Mouse (Mus musculus): Measurements from ENCODE around the gene Slamf6. TPM values are rescaled to one million over a fixed set of nuclear protein-coding genes. Genes with fewer than 3 reads are reported as not detected.

The Slamf6 gene
- polyA plus RNA-seq, 1 experiment = 0.90 TPM

DNA sequence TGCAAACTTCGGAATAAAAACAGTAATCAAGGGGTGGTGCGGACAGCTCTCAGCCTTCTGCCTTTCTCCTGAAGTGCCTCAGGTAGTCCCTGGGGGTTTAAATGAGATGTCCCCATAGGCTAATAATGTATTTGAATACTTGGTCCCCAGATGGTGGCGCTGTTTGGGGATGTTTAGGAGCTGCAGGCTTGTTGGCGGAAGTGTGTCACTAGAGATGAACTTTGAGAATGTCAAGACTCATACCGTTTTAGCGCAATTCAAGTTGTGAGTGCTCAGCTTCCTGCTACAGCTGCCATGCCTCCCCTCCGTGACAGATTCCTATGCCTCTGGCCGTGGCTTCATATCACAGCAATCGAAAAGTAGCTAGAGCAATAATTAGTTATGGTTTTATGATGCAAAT, 58.1 kb downstream of the Slamf6 start:
- 77% methylated on average over 9 of the region's 9 CpGs for WGBS
- TF ChIP-seq CTCF (IDR thresholded peaks at IDR 0.05; ENCODE audit: extremely low read depth, insufficient read length, insufficient replicate concordance, low read depth, low read length) (no peak), POLR2A (IDR thresholded peaks at IDR 0.05; ENCODE audit: low read depth, low read length) (no peak)
- Histone ChIP-seq H3K4me3 (ENCODE audit: low read depth, low read length) (no peak overlapping the region), H3K27ac (ENCODE audit: insufficient read depth, low read depth, low read length) (no peak overlapping the region), H3K4me1 (ENCODE audit: control insufficient read depth, insufficient read depth, insufficient read length, low read length) (no peaks in the 10 kb centered on the region), H3K36me3 (ENCODE audit: control insufficient read depth, insufficient read depth, low read length) (no peaks in the 10 kb centered on the region), H3K27me3 (ENCODE audit: control insufficient read depth, insufficient read depth, low read length) (no peaks in the 10 kb centered on the region)

DNA sequence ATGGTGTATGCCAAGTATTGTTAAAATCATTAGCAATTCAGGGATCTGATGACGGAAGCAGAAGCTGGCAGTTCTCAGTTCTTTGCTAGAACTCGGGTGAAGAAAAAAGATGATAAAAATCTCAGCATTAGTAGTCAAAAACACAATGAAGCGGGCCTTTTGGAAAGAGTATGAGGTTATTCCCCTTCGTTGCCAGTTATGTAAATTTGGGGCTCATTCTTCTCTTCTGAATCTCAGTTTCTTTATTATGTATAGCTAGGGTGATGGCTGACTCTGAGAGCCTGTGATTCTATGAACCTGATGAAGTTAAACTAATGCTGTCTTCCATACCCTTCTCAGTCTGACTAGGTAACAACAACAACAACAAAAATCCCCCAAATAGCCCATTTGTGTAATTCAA, 58.5 kb downstream of the Slamf6 start:
- 80% methylated on average over 4 of the region's 4 CpGs for WGBS
- no peaks in the 10 kb centered on the region for H3K36me3 ChIP-seq (ENCODE audit: control insufficient read depth, insufficient read depth, low read length)
- H3K27me3 ChIP-seq (ENCODE audit: control insufficient read depth, insufficient read depth, low read length) = no peaks in the 10 kb centered on the region
- H3K27ac ChIP-seq (ENCODE audit: insufficient read depth, low read depth, low read length) = no peak overlapping the region
- H3K4me3 ChIP-seq (ENCODE audit: low read depth, low read length) = no peak overlapping the region
- TF ChIP-seq CTCF (IDR thresholded peaks at IDR 0.05; ENCODE audit: extremely low read depth, insufficient read length, insufficient replicate concordance, low read depth, low read length) (no peak), POLR2A (IDR thresholded peaks at IDR 0.05; ENCODE audit: low read depth, low read length) (no peak)
- no peaks in the 10 kb centered on the region for H3K4me1 ChIP-seq (ENCODE audit: control insufficient read depth, insufficient read depth, insufficient read length, low read length)

DNA sequence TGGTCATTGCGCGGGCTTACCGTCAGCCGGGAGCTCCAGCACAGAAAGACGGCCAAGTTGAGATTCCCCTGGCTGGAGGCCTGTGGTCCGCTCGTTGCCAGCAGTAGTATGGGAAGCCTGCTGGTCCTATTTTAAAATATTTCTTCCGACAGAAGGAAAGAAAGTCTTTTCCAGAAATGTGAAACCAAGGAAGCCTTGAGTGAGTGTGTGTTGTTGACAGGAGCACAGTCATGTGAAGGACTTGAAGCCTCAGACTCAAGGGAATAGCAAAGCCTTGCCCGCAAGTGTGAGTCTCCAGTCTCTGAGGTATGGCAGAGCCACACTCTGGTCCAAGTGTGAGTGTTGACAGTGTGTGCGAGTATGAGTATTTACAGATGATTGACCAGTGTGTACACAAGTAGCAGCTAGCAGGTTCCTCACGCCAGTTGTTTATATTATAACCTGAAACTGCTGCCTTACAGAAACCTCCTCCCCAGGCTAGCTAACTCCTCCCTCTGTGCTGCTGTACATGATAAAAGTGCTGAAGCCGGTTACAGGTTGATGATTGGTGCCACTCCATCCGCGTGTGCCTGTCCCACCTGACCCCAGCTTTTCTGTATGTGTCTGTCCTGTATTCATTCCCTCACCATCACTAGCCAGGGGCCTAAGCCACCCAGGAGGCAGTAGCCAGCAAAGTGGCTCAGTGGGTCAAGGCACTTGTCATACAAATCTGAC, 59.7 kb downstream of the Slamf6 start:
- Histone ChIP-seq H3K4me3 (ENCODE audit: low read depth, low read length) (no peak overlapping the region), H3K36me3 (ENCODE audit: control insufficient read depth, insufficient read depth, low read length) (no peaks in the 10 kb centered on the region), H3K27me3 (ENCODE audit: control insufficient read depth, insufficient read depth, low read length) (no peaks in the 10 kb centered on the region), H3K4me1 (ENCODE audit: control insufficient read depth, insufficient read depth, insufficient read length, low read length) (no peaks in the 10 kb centered on the region), H3K27ac (ENCODE audit: insufficient read depth, low read depth, low read length) (no peak overlapping the region)
- 79% methylated on average over 14 of the region's 14 CpGs for WGBS
- no peak for TF ChIP-seq CTCF (IDR thresholded peaks at IDR 0.05; ENCODE audit: extremely low read depth, insufficient read length, insufficient replicate concordance, low read depth, low read length)
- TF ChIP-seq POLR2A (IDR thresholded peaks at IDR 0.05; ENCODE audit: low read depth, low read length) = no peak

DNA sequence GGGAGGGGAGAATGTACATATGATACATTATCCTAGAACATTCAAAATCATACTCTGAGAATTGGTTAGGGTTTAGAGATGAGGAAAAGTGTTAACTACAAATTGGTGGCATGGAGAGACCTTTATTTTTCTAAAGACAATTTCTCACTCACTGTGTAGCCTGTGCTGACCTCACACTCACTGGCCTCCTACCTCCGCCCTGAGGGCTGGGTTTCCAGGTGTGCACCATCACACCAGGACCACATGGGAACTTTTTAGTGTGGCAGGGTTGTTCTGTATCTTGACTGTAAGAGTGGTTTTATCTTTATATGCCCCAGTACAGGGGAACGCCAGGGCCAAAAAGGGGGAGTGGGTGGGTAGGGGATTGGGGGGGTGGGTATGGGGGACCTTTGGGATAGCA, 60.6 kb downstream of the Slamf6 start:
- no peak overlapping the region for H3K4me3 ChIP-seq (ENCODE audit: low read depth, low read length)

DNA sequence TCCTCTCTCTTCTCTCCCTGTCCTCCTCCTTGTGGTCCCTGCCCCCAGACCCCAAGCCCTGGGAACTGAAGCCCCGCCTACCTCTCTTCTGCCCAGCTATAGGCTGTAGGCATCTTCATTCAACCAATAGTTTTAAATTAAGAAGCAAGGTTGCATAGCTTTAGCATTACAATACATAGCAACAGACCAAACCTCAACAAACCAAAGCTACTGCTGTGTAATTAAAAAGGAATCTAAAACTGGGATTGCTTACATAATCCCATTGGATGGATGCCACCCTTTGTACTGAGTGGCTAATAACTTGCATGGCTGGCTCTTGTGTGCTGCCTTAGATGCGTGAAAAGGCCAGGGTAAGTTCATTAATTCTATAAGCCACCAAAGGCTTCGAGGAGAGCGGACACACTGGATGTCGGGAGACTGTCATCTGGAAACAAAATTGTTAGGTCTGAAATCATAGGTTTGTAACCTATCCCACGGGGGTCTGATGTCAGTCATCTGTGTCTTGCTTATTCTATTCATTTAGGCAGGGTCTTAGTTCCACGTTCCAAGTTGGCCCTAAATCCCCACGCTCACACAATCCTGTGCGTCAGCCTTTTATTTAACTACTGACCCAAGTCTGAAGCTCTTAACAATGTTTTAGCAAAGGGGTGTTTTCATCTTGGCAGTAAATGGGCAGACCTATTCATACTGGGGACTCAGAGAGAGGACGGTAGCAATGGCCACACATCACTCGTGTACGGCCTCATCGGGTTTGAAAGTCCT, 62.8 kb downstream of the Slamf6 start:
- no peaks in the 10 kb centered on the region for H3K4me1 ChIP-seq (ENCODE audit: control insufficient read depth, insufficient read depth, insufficient read length, low read length)
- no peaks in the 10 kb centered on the region for H3K36me3 ChIP-seq (ENCODE audit: control insufficient read depth, insufficient read depth, low read length)
- H3K4me3 ChIP-seq (ENCODE audit: low read depth, low read length) = no peak overlapping the region
- WGBS = 88% methylated on average over 13 of the region's 13 CpGs
- H3K27ac ChIP-seq (ENCODE audit: insufficient read depth, low read depth, low read length) = no peak overlapping the region
- TF ChIP-seq POLR2A (IDR thresholded peaks at IDR 0.05; ENCODE audit: low read depth, low read length) (no peak), CTCF (IDR thresholded peaks at IDR 0.05; ENCODE audit: extremely low read depth, insufficient read length, insufficient replicate concordance, low read depth, low read length) (no peak)
- no peaks in the 10 kb centered on the region for H3K27me3 ChIP-seq (ENCODE audit: control insufficient read depth, insufficient read depth, low read length)

More for the DNA sequence above, 60.6 kb downstream of the Slamf6 start:
- H3K27ac ChIP-seq (ENCODE audit: insufficient read depth, low read depth, low read length) = no peak overlapping the region
- 73% methylated on average over 2 of the region's 2 CpGs for WGBS
- H3K36me3 ChIP-seq (ENCODE audit: control insufficient read depth, insufficient read depth, low read length) = no peaks in the 10 kb centered on the region
- no peaks in the 10 kb centered on the region for H3K4me1 ChIP-seq (ENCODE audit: control insufficient read depth, insufficient read depth, insufficient read length, low read length)
- TF ChIP-seq CTCF (IDR thresholded peaks at IDR 0.05; ENCODE audit: extremely low read depth, insufficient read length, insufficient replicate concordance, low read depth, low read length) = no peak
- TF ChIP-seq POLR2A (IDR thresholded peaks at IDR 0.05; ENCODE audit: low read depth, low read length) = no peak
- no peaks in the 10 kb centered on the region for H3K27me3 ChIP-seq (ENCODE audit: control insufficient read depth, insufficient read depth, low read length)

DNA sequence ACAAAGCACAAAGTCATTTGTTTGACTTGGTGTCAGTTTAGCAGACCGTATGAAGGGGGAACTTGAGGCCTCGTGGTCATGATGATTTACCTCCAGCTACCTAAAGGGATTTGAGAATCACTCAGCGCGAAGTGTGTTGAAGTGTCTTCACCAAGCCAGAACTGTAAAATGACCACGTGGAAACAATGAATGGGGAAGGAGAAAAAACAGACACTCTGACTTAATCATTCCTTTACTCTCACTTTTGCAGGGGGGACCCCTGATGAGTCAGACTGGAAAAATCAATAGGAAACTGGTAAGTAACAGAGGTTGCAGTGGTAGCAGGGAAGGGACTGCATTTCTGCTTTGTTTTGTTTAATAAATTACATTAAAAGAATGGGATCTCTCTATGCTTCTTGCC, 64.9 kb downstream of the Slamf6 start:
- Histone ChIP-seq H3K4me1 (ENCODE audit: control insufficient read depth, insufficient read depth, insufficient read length, low read length) (no peaks in the 10 kb centered on the region), H3K36me3 (ENCODE audit: control insufficient read depth, insufficient read depth, low read length) (no peaks in the 10 kb centered on the region), H3K27ac (ENCODE audit: insufficient read depth, low read depth, low read length) (no peak overlapping the region), H3K27me3 (ENCODE audit: control insufficient read depth, insufficient read depth, low read length) (no peaks in the 10 kb centered on the region), H3K4me3 (ENCODE audit: low read depth, low read length) (no peak overlapping the region)
- TF ChIP-seq CTCF (IDR thresholded peaks at IDR 0.05; ENCODE audit: extremely low read depth, insufficient read length, insufficient replicate concordance, low read depth, low read length) (no peak), POLR2A (IDR thresholded peaks at IDR 0.05; ENCODE audit: low read depth, low read length) (no peak)
- WGBS = 57% methylated on average over 5 of the region's 5 CpGs

DNA sequence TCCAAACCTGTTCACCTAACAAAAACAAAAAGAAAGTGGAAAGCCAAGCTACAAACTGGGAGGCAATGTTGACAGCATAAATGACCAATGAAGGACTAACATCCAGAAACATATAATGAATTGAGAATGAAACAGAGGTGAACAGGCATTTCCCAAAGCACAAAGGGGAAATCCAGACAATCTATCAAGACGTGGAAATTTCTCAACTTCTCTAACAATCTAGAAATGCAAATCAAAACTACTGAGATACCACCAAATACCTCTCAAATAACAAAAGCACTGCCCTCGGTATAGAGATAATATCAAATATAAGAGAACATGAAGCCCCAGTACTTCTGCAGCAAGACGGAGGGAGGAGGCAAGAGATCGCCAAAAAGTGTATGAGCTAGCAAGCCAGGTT, 65.4 kb downstream of the Slamf6 start:
- H3K27me3 ChIP-seq (ENCODE audit: control insufficient read depth, insufficient read depth, low read length) = no peaks in the 10 kb centered on the region
- H3K4me3 ChIP-seq (ENCODE audit: low read depth, low read length) = no peak overlapping the region
- no peaks in the 10 kb centered on the region for H3K4me1 ChIP-seq (ENCODE audit: control insufficient read depth, insufficient read depth, insufficient read length, low read length)
- WGBS = 64% methylated on average over 4 of the region's 4 CpGs
- TF ChIP-seq CTCF (IDR thresholded peaks at IDR 0.05; ENCODE audit: extremely low read depth, insufficient read length, insufficient replicate concordance, low read depth, low read length) = no peak
- no peaks in the 10 kb centered on the region for H3K36me3 ChIP-seq (ENCODE audit: control insufficient read depth, insufficient read depth, low read length)
- no peak overlapping the region for H3K27ac ChIP-seq (ENCODE audit: insufficient read depth, low read depth, low read length)

Data from small intestine, adult 2 months (tissue).